In genomic region chr12:14152426-14152825, GRCm38 (mm10) we compare ENCODE assay signal across 8 mouse cellular contexts. TPM values are rescaled to one million over a fixed set of nuclear protein-coding genes. Genes with fewer than 3 reads are reported as not detected.
A peak's percentile ranks its signal among the peaks of the same experiment; 100 is the strongest.
DNase-seq lines count a peak whose midpoint lies in the region; ATAC-seq and TF ChIP-seq lines count a peak whose summit lies in the region.
"Had no signal": no experiment of that assay in that cellular context is flagged by ENCODE, and none has a peak within 500 bp of the region (broad histone marks: within the 10 kb centered on the region; RNA-seq: fewer than 3 reads in every experiment).

No protein-coding gene starts in this region.

- H3K27me3 ChIP-seq in kidney, adult 2 months (replicated peaks; ENCODE audit: control insufficient read depth, insufficient read depth, low read length): no peaks in the 10 kb centered on the region
- H3K27me3 ChIP-seq in limb, embryonic 10.5 days (ENCODE audit: low read depth, poor library complexity, severe bottlenecking): peaks cover 53% of the 10 kb centered on the region
- no peaks in the 10 kb centered on the region for H3K27me3 ChIP-seq in midbrain, embryonic 15.5 days (replicated peaks)

- H3K9ac ChIP-seq in midbrain, embryonic 15.5 days: peak overlapping the region; percentile 58

- no peak overlapping the region for H3K27ac ChIP-seq in kidney, adult 2 months (ENCODE audit: insufficient read depth, low read depth, low read length)
- peak overlapping the region; percentile 36; the same call in 1 of the 2 replicates for H3K27ac ChIP-seq in limb, embryonic 10.5 days
- H3K27ac ChIP-seq in midbrain, embryonic 15.5 days: peak overlapping the region; percentile 63; the same call in 1 of the 2 replicates

- H3K36me3 ChIP-seq in kidney, adult 2 months (ENCODE audit: control insufficient read depth, insufficient read depth, low read length): no peaks in the 10 kb centered on the region
- no peaks in the 10 kb centered on the region for H3K36me3 ChIP-seq in limb, embryonic 10.5 days
- no peaks in the 10 kb centered on the region for H3K36me3 ChIP-seq in midbrain, embryonic 15.5 days (replicated peaks)

- WGBS in kidney, adult 2 months: 2% methylated on average over 14 of the region's 14 CpGs
- under 1% methylated on average over 14 of the region's 14 CpGs for WGBS in limb, embryonic 10.5 days
- under 1% methylated on average over 14 of the region's 14 CpGs for WGBS in midbrain, embryonic 15.5 days

- H3K4me1 ChIP-seq in kidney, adult 2 months (ENCODE audit: control insufficient read depth, insufficient read depth, low read length): peaks cover 3% of the 10 kb centered on the region; the same call in 1 of the 2 replicates
- peaks cover 26% of the 10 kb centered on the region for H3K4me1 ChIP-seq in limb, embryonic 10.5 days
- peaks cover 20% of the 10 kb centered on the region for H3K4me1 ChIP-seq in midbrain, embryonic 15.5 days

- no peaks in the 10 kb centered on the region for H3K9me3 ChIP-seq in limb, embryonic 10.5 days (replicated peaks)
- H3K9me3 ChIP-seq in midbrain, embryonic 15.5 days: no peaks in the 10 kb centered on the region

- peak overlapping the region; percentile 82 for H3K4me2 ChIP-seq in midbrain, embryonic 15.5 days

- intact Hi-C loops in gastrocnemius, postnatal 14 days (cut with DNase I; ENCODE audit: low total_unique reads): no loop called here

- peak overlapping the region; percentile 83 for H3K4me3 ChIP-seq in kidney, adult 2 months (ENCODE audit: insufficient read depth, low read depth, low read length)
- peak overlapping the region; percentile 53 for H3K4me3 ChIP-seq in limb, embryonic 10.5 days
- H3K4me3 ChIP-seq in midbrain, embryonic 15.5 days: peak overlapping the region; percentile 73

- TF ChIP-seq CTCF in kidney, adult 2 months (conservative IDR thresholded peaks at IDR 0.05; ENCODE audit: insufficient read depth, insufficient read length, low read depth, low read length): no peak

- peak; percentile 35 to 36 for DNase-seq in adrenal gland, postnatal 36 days
- DNase-seq in cerebellum, postnatal 25 days: peak; percentile 55 to 57
- peak; percentile 8 for DNase-seq in gastrocnemius, postnatal 14 days
- DNase-seq in kidney, adult 2 months: peak; percentile 67
- peak; percentile 47 for DNase-seq in limb, embryonic 10.5 days (ENCODE audit: low spot score)
- no peak for DNase-seq in spleen, postnatal 4 days (ENCODE audit: low spot score in 2 of 2)

- ATAC-seq in midbrain, embryonic 15.5 days (replicated peaks): peak; percentile 15

- TF ChIP-seq POLR2A in kidney, adult 2 months (IDR thresholded peaks at IDR 0.05; ENCODE audit: low read depth, low read length): no peak

RNA-seq across cellular contexts. Expression of gene Fam84a, which starts 0.6 kb away (rescaled TPM):
- 10 to 100 TPM in 1 of 2 experiments, 1 to 10 TPM in 1; 2.4 to 24.1 TPM for total RNA-seq in adrenal gland, postnatal 36 days (2021)
- total RNA-seq in gastrocnemius, postnatal 14 days (2021): under 1 TPM; 0.10 to 0.27 TPM
- 5.4 and 6.3 TPM in 2 replicates for polyA plus RNA-seq in kidney, adult 2 months (2012; rRNA removed)
- polyA plus RNA-seq in limb, embryonic 10.5 days (2016; fragmentation: Nextera tagmentation; extraction: Ambion mirVana): 0.97 and 2.9 TPM in 2 replicates
- 62.4 and 67.5 TPM in 2 replicates for polyA plus RNA-seq in midbrain, embryonic 15.5 days (2015; fragmentation: Nextera tagmentation; extraction: Ambion mirVana)
- total RNA-seq: common myeloid progenitor, adult 5-6 weeks had no signal

Comparison
In these comparisons a context has a peak if more than half of its experiments do, and no peak if none do; other contexts are left out.
1. DNase-seq: peak in adrenal gland, postnatal 36 days (2 of 2), cerebellum, postnatal 25 days (2 of 2), gastrocnemius, postnatal 14 days (single experiment), kidney, adult 2 months (single experiment) and limb, embryonic 10.5 days (single experiment); none in spleen, postnatal 4 days (0 of 2).
2. Peak in every context shown above with its lines, with median percentiles within 50 percentile points of each other: H3K4me3 ChIP-seq.